In genomic region chr10:79859116-79859515, GRCm38 (mm10) we compare ENCODE assay signal across 12 mouse cellular contexts. TPM values are rescaled to one million over a fixed set of nuclear protein-coding genes. Genes with fewer than 3 reads are reported as not detected.
DNase-seq lines count a peak whose midpoint lies in the region; ATAC-seq and TF ChIP-seq lines count a peak whose summit lies in the region.
"Had no signal": no experiment of that assay in that cellular context is flagged by ENCODE, and none has a peak within 500 bp of the region (broad histone marks: within the 10 kb centered on the region; RNA-seq: fewer than 3 reads in every experiment).

No protein-coding gene starts in this region.

- no peak for TF ChIP-seq CTCF in heart, postnatal 0 days (IDR thresholded peaks at IDR 0.05; ENCODE audit: low read depth)

- no peak for ATAC-seq in heart, postnatal 0 days (ENCODE audit: insufficient read depth, low read depth)
- ATAC-seq in midbrain, embryonic 16.5 days, result no peak
- ATAC-seq: Patski had no signal

- H3ac ChIP-seq in myocyte (ENCODE audit: control insufficient read depth, insufficient read length), result no peak overlapping the region

- WGBS in heart, postnatal 0 days, result 55% methylated on average over 11 of the region's 11 CpGs
- WGBS in midbrain, embryonic 10.5 days, result 92% methylated on average over 11 of the region's 11 CpGs
- 79% methylated on average over 11 of the region's 11 CpGs for WGBS in midbrain, embryonic 16.5 days

- TF ChIP-seq POLR2A in myocyte (IDR thresholded peaks at IDR 0.05; ENCODE audit: insufficient read length, low read depth), result no peak

- no peak overlapping the region for H3K4me2 ChIP-seq in heart, postnatal 0 days (ENCODE audit: low read depth, low read length)
- no peak overlapping the region for H3K4me2 ChIP-seq in midbrain, embryonic 16.5 days (ENCODE audit: low read length)
- no peak overlapping the region for H3K4me2 ChIP-seq in myocyte (ENCODE audit: low read depth)

- H3K4me3 ChIP-seq in heart, postnatal 0 days (ENCODE audit: low read depth, low read length), result no peak overlapping the region
- peak overlapping the region; percentile 20; the same call in 1 of the 2 replicates for H3K4me3 ChIP-seq in midbrain, embryonic 10.5 days
- no peak overlapping the region for H3K4me3 ChIP-seq in midbrain, embryonic 16.5 days (ENCODE audit: low read depth, low read length)
- H3K4me3 ChIP-seq in myocyte, result peak overlapping the region; percentile 98

- 0 out of 2 replicates have a peak overlapping the region, but pooled peaks have one; percentile 75 for H3K27ac ChIP-seq in heart, postnatal 0 days (ENCODE audit: low read depth)
- H3K27ac ChIP-seq in midbrain, embryonic 10.5 days (replicated peaks), result no peak overlapping the region
- no peak overlapping the region for H3K27ac ChIP-seq in midbrain, embryonic 16.5 days (ENCODE audit: low read length)

- TF ChIP-seq EP300 in heart, postnatal 0 days (IDR thresholded peaks at IDR 0.05; ENCODE audit: low read depth), result no peak

- H3K4me1 ChIP-seq in heart, postnatal 0 days (ENCODE audit: control insufficient read depth, insufficient read depth), result peaks cover 39% of the 10 kb centered on the region
- peaks cover 35% of the 10 kb centered on the region for H3K4me1 ChIP-seq in midbrain, embryonic 10.5 days
- peaks cover 33% of the 10 kb centered on the region for H3K4me1 ChIP-seq in midbrain, embryonic 16.5 days (ENCODE audit: control insufficient read depth, insufficient read depth, low read length)

- H3K79me2 ChIP-seq in myocyte (ENCODE audit: control insufficient read depth, insufficient read depth), result peaks cover 63% of the 10 kb centered on the region

- peak; percentile 47 to 57 for DNase-seq in cerebellum, postnatal 14 days
- no peak for DNase-seq in cerebellum, postnatal 36 days
- no peak for DNase-seq in heart, postnatal 0 days (ENCODE audit: low spot score)
- no peak for DNase-seq in heart, adult 8-10 months (ENCODE audit: low spot score)
- no peak for DNase-seq in midbrain, embryonic 10.5 days (ENCODE audit: low spot score)
- DNase-seq in left cerebral cortex, adult 8-10 months (ENCODE audit: low spot score in 2 of 2), result no peak

- H3K27me3 ChIP-seq in heart, postnatal 0 days (ENCODE audit: control insufficient read depth, insufficient read depth, low read length), result no peaks in the 10 kb centered on the region
- no peaks in the 10 kb centered on the region for H3K27me3 ChIP-seq in midbrain, embryonic 10.5 days (ENCODE audit: low read depth, poor library complexity, severe bottlenecking)
- H3K27me3 ChIP-seq in midbrain, embryonic 16.5 days (ENCODE audit: control insufficient read depth, insufficient read depth, low read depth, low read length), result no peaks in the 10 kb centered on the region
- H3K27me3 ChIP-seq in myocyte (ENCODE audit: control insufficient read depth, insufficient read depth, insufficient read length), result no peaks in the 10 kb centered on the region
- H3K27me3 ChIP-seq: Patski had no signal

- H3K9me3 ChIP-seq in heart, postnatal 0 days (replicated peaks; ENCODE audit: control insufficient read depth, low read length), result no peaks in the 10 kb centered on the region
- H3K9me3 ChIP-seq in midbrain, embryonic 10.5 days (replicated peaks), result no peaks in the 10 kb centered on the region
- no peaks in the 10 kb centered on the region for H3K9me3 ChIP-seq in midbrain, embryonic 16.5 days (replicated peaks; ENCODE audit: control insufficient read depth, low read length, poor library complexity, severe bottlenecking)

- H3K36me3 ChIP-seq in heart, postnatal 0 days (replicated peaks; ENCODE audit: control insufficient read depth, insufficient read depth, low read length), result peaks cover 64% of the 10 kb centered on the region
- peaks cover 85% of the 10 kb centered on the region for H3K36me3 ChIP-seq in midbrain, embryonic 10.5 days
- peaks cover 37% of the 10 kb centered on the region for H3K36me3 ChIP-seq in midbrain, embryonic 16.5 days (ENCODE audit: control insufficient read depth, insufficient read depth, low read length)
- H3K36me3 ChIP-seq in myocyte (ENCODE audit: control insufficient read depth, insufficient read depth), result peaks cover 52% of the 10 kb centered on the region

- H3K9ac ChIP-seq in heart, postnatal 0 days (replicated peaks; ENCODE audit: low read depth, low read length), result no peak overlapping the region
- H3K9ac ChIP-seq in midbrain, embryonic 16.5 days (ENCODE audit: low read depth, low read length), result no peak overlapping the region

TF ChIP-seq in myocyte, 11 proteins besides CTCF, POLR2A, EP300 and RAD21:
- TF ChIP-seq MYOG (IDR thresholded peaks at IDR 0.05; ENCODE audit: control insufficient read depth in 1 of 3, insufficient read depth in 1 of 3, insufficient read length in 2 of 3, low read depth in 2 of 3) (no peak), SRF (IDR thresholded peaks at IDR 0.05; ENCODE audit: control insufficient read depth, insufficient read length, low read depth) (no peak), USF1 (IDR thresholded peaks at IDR 0.05; ENCODE audit: low read depth) (no peak), E2F4 (IDR thresholded peaks at IDR 0.05; ENCODE audit: insufficient read depth) (no peak), TCF3 (IDR thresholded peaks at IDR 0.05; ENCODE audit: insufficient read length, low read depth) (no peak), POLR2AphosphoS2 (IDR thresholded peaks at IDR 0.05; ENCODE audit: insufficient read length, low read depth) (no peak), MYOD1 (IDR thresholded peaks at IDR 0.05; ENCODE audit: control insufficient read depth in 1 of 3, insufficient read length in 2 of 3, low read depth in 2 of 3) (no peak), CEBPB (IDR thresholded peaks at IDR 0.05; ENCODE audit: insufficient read depth, poor library complexity, severe bottlenecking) (no peak), MAX (IDR thresholded peaks at IDR 0.05; ENCODE audit: low read depth) (no peak), TCF12 (IDR thresholded peaks at IDR 0.05; ENCODE audit: insufficient read depth, poor library complexity, severe bottlenecking) (no peak), REST (IDR thresholded peaks at IDR 0.05; ENCODE audit: insufficient read depth, insufficient read length) (no peak)

RNA-seq across cellular contexts. Expression of gene Ptbp1, which starts 4.9 kb away (rescaled TPM):
- total RNA-seq in heart, postnatal 0 days (2014; rRNA removed; ENCODE audit: low replicate concordance), result 186 and 196 TPM in 2 replicates
- polyA plus RNA-seq in heart, postnatal 0 days (2015; fragmentation: Nextera tagmentation; extraction: Ambion mirVana), result 39.8 and 40.4 TPM in 2 replicates
- 10 to 100 TPM; 45.4 to 57.7 (median 49.9) TPM for total RNA-seq in heart, adult 8-10 months (2022)
- polyA plus RNA-seq in midbrain, embryonic 10.5 days (2016; fragmentation: Nextera tagmentation; extraction: Ambion mirVana), result 296 and 334 TPM in 2 replicates
- 58.8 and 65.1 TPM in 2 replicates for polyA plus RNA-seq in midbrain, embryonic 16.5 days (2015; fragmentation: Nextera tagmentation; extraction: Ambion mirVana)
- 158 TPM for polyA plus RNA-seq in myocyte (2012; fragmentation: generic; extraction: Trizol)
- total RNA-seq in left cerebral cortex, adult 8-10 months (2022), result 10 to 100 TPM; 59.3 to 67.3 (median 63.6) TPM

RNA-seq across cellular contexts. Expression of gene Prtn3, which starts 15.2 kb away (rescaled TPM):
- total RNA-seq in heart, postnatal 0 days (2014; rRNA removed; ENCODE audit: low replicate concordance), result not detected in 2 replicates
- 0.70 and 0.74 TPM in 2 replicates for polyA plus RNA-seq in heart, postnatal 0 days (2015; fragmentation: Nextera tagmentation; extraction: Ambion mirVana)
- total RNA-seq in heart, adult 8-10 months (2022), result 1 to 10 TPM in 1 of 4 experiments, not detected in 3; 2.4 TPM
- polyA plus RNA-seq in midbrain, embryonic 10.5 days (2016; fragmentation: Nextera tagmentation; extraction: Ambion mirVana), result 8.0 and 13.5 TPM in 2 replicates
- polyA plus RNA-seq in midbrain, embryonic 16.5 days (2015; fragmentation: Nextera tagmentation; extraction: Ambion mirVana), result 12.5 and 12.7 TPM in 2 replicates
- 0.22 TPM for polyA plus RNA-seq in myocyte (2012; fragmentation: generic; extraction: Trizol)
- total RNA-seq in left cerebral cortex, adult 8-10 months (2022), result 1 to 10 TPM; 2.4 to 3.2 (median 2.7) TPM
- polyA plus RNA-seq: C2C12 had no signal

RNA-seq across cellular contexts. Expression of gene Plppr3, which starts 15.3 kb away (rescaled TPM):
- 3.2 and 5.9 TPM in 2 replicates for total RNA-seq in heart, postnatal 0 days (2014; rRNA removed; ENCODE audit: low replicate concordance)
- polyA plus RNA-seq in heart, postnatal 0 days (2015; fragmentation: Nextera tagmentation; extraction: Ambion mirVana), result 2.5 and 3.0 TPM in 2 replicates
- total RNA-seq in heart, adult 8-10 months (2022), result under 1 TPM in 3 of 4 experiments, not detected in 1; 0.19 to 0.41 (median 0.29) TPM
- polyA plus RNA-seq in midbrain, embryonic 10.5 days (2016; fragmentation: Nextera tagmentation; extraction: Ambion mirVana), result 110 and 169 TPM in 2 replicates
- 471 and 472 TPM in 2 replicates for polyA plus RNA-seq in midbrain, embryonic 16.5 days (2015; fragmentation: Nextera tagmentation; extraction: Ambion mirVana)
- 5.4 TPM for polyA plus RNA-seq in myocyte (2012; fragmentation: generic; extraction: Trizol)
- total RNA-seq in left cerebral cortex, adult 8-10 months (2022), result 10 to 100 TPM; 49.7 to 56.0 (median 52.7) TPM

RNA-seq across cellular contexts. Expression of gene Elane, which starts 26.9 kb away (rescaled TPM):
- total RNA-seq in heart, postnatal 0 days (2014; rRNA removed; ENCODE audit: low replicate concordance), result not detected in 2 replicates
- polyA plus RNA-seq in heart, postnatal 0 days (2015; fragmentation: Nextera tagmentation; extraction: Ambion mirVana), result not detected in 2 replicates
- total RNA-seq in heart, adult 8-10 months (2022), result under 1 TPM in 1 of 4 experiments, not detected in 3; 0.57 TPM
- 0.16 and 0.46 TPM in 2 replicates for polyA plus RNA-seq in midbrain, embryonic 10.5 days (2016; fragmentation: Nextera tagmentation; extraction: Ambion mirVana)
- not detected in 2 replicates for polyA plus RNA-seq in midbrain, embryonic 16.5 days (2015; fragmentation: Nextera tagmentation; extraction: Ambion mirVana)
- not detected for polyA plus RNA-seq in myocyte (2012; fragmentation: generic; extraction: Trizol)
- not detected for total RNA-seq in left cerebral cortex, adult 8-10 months (2022)
- polyA plus RNA-seq: C2C12, Patski had no signal

RNA-seq across cellular contexts. Expression of gene Cfd, which starts 31.5 kb away (rescaled TPM):
- total RNA-seq in heart, postnatal 0 days (2014; rRNA removed; ENCODE audit: low replicate concordance), result 0.19 TPM in 1 of 2 replicates, not detected in the other
- 0.22 TPM in 1 of 2 replicates, not detected in the other for polyA plus RNA-seq in heart, postnatal 0 days (2015; fragmentation: Nextera tagmentation; extraction: Ambion mirVana)
- total RNA-seq in heart, adult 8-10 months (2022), result 10 to 100 TPM; 12.7 to 46.8 (median 17.8) TPM
- polyA plus RNA-seq in midbrain, embryonic 10.5 days (2016; fragmentation: Nextera tagmentation; extraction: Ambion mirVana), result not detected in 2 replicates
- polyA plus RNA-seq in midbrain, embryonic 16.5 days (2015; fragmentation: Nextera tagmentation; extraction: Ambion mirVana), result 0.20 TPM in 1 of 2 replicates, not detected in the other
- polyA plus RNA-seq in myocyte (2012; fragmentation: generic; extraction: Trizol), result not detected
- not detected for total RNA-seq in left cerebral cortex, adult 8-10 months (2022)
- polyA plus RNA-seq: C2C12; limb, embryonic 11.5 days; Patski; stomach, postnatal 0 days had no signal

Comparison
In these comparisons a context has a peak if more than half of its experiments do, and no peak if none do; other contexts are left out.
1. DNase-seq: peak in cerebellum, postnatal 14 days (2 of 2); none in cerebellum, postnatal 36 days (0 of 2), heart, postnatal 0 days (single experiment), heart, adult 8-10 months (single experiment), midbrain, embryonic 10.5 days (single experiment) and left cerebral cortex, adult 8-10 months (0 of 2).
2. H3K4me3 ChIP-seq: peak in midbrain, embryonic 10.5 days (single experiment) and myocyte (single experiment); none in heart, postnatal 0 days (single experiment) and midbrain, embryonic 16.5 days (single experiment).
3. RNA of gene Plppr3, which starts 15.3 kb away (polyA plus RNA-seq): 471 to 472 TPM in midbrain, embryonic 16.5 days and 110 to 169 TPM in midbrain, embryonic 10.5 days; 5.4 TPM in myocyte (single experiment) and 2.5 to 3.0 TPM in heart, postnatal 0 days; every median in the first group is over 10 times any median in the second.